8 mouse cellular contexts compared by ENCODE assay signal in the genomic region with DNA sequence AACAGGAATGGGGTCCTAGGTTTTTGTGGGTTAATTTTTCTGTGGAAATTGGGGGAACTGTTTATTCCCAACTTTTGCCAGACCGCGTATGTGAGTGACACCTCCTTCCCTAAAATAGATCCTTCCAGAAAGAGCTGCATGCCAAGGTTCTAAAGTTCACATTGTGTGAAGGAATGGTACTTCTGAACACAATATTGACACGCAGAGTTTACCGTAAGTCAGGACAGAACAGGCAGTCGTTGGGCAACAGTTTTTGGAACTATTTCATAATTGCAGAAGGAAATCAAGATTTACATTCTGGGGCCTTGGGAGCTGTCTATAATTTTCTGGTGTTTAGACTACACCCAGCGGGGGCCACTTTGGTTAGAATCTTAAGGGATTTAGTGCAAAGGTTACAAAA. TPM values are rescaled to one million over a fixed set of nuclear protein-coding genes. Genes with fewer than 3 reads are reported as not detected.
DNase-seq lines count a peak whose midpoint lies in the region; ATAC-seq lines count a peak whose summit lies in the region.

No protein-coding gene starts in this region.

- no peak for DNase-seq in neural tube, embryonic 11.5 days (ENCODE audit: low spot score)
- no peak for DNase-seq in neural tube, embryonic 10.5 days (ENCODE audit: extremely low spot score, low spot score)
- no peak for DNase-seq in yolk sac, embryonic 10.5 days (ENCODE audit: low spot score)
- no peak for DNase-seq in ovary, postnatal 14 days (ENCODE audit: low spot score)
- DNase-seq in left cerebral cortex, postnatal 14 days (ENCODE audit: low spot score in 2 of 2), result no peak

- no peak for ATAC-seq in neural tube, embryonic 11.5 days (ENCODE audit: insufficient read depth, low FRiP score, low TSS enrichment)
- ATAC-seq in forebrain, embryonic 15.5 days (replicated peaks), result no peak
- ATAC-seq in liver, embryonic 16.5 days (ENCODE audit: low read depth), result no peak
- ATAC-seq in stomach, embryonic 16.5 days (ENCODE audit: insufficient read depth, low FRiP score), result no peak

- intact Hi-C loops in left cerebral cortex, postnatal 14 days (cut with DNase I), result loop anchor here (2.0 to 5.0 kb wide), 2 partner anchors 45 to 69 kb away; partner anchors contain the start of gene Dnajc16

- no peaks in the 10 kb centered on the region for H3K27me3 ChIP-seq in neural tube, embryonic 11.5 days (ENCODE audit: control insufficient read depth, insufficient read depth, low read length)
- H3K27me3 ChIP-seq in forebrain, embryonic 15.5 days, result no peaks in the 10 kb centered on the region
- H3K27me3 ChIP-seq in liver, embryonic 16.5 days (ENCODE audit: control insufficient read depth, insufficient read depth, low read depth, low read length), result no peaks in the 10 kb centered on the region
- H3K27me3 ChIP-seq in stomach, embryonic 16.5 days (ENCODE audit: control insufficient read depth, insufficient read depth, low read length), result no peaks in the 10 kb centered on the region

- H3K9me3 ChIP-seq in neural tube, embryonic 11.5 days (ENCODE audit: control insufficient read depth, low read length), result no peaks in the 10 kb centered on the region
- H3K9me3 ChIP-seq in forebrain, embryonic 15.5 days, result no peaks in the 10 kb centered on the region
- H3K9me3 ChIP-seq in liver, embryonic 16.5 days (replicated peaks; ENCODE audit: control insufficient read depth, low read length), result no peaks in the 10 kb centered on the region
- H3K9me3 ChIP-seq in stomach, embryonic 16.5 days (replicated peaks; ENCODE audit: control insufficient read depth, low read length), result no peaks in the 10 kb centered on the region

- no peak overlapping the region for H3K9ac ChIP-seq in neural tube, embryonic 11.5 days (ENCODE audit: low read length)
- H3K9ac ChIP-seq in forebrain, embryonic 15.5 days (replicated peaks), result peak overlapping the region; percentile 95
- peak overlapping the region; percentile 97 for H3K9ac ChIP-seq in liver, embryonic 16.5 days (ENCODE audit: low read depth, low read length)
- peak overlapping the region; percentile 98 for H3K9ac ChIP-seq in stomach, embryonic 16.5 days (ENCODE audit: low read length)

- H3K36me3 ChIP-seq in neural tube, embryonic 11.5 days (ENCODE audit: control insufficient read depth, insufficient read depth, low read length), result no peaks in the 10 kb centered on the region
- H3K36me3 ChIP-seq in forebrain, embryonic 15.5 days, result peaks cover 5% of the 10 kb centered on the region; the same call in 1 of the 2 replicates
- peaks cover 11% of the 10 kb centered on the region for H3K36me3 ChIP-seq in liver, embryonic 16.5 days (ENCODE audit: control insufficient read depth, insufficient read depth)
- H3K36me3 ChIP-seq in stomach, embryonic 16.5 days (ENCODE audit: control insufficient read depth, insufficient read depth, low read length), result peaks cover 8% of the 10 kb centered on the region; the same call in 1 of the 2 replicates

- H3K4me2 ChIP-seq in neural tube, embryonic 11.5 days (ENCODE audit: low read depth), result peak overlapping the region; percentile 65
- peak overlapping the region; percentile 82 for H3K4me2 ChIP-seq in forebrain, embryonic 15.5 days (replicated peaks)
- peak overlapping the region; percentile 85 for H3K4me2 ChIP-seq in liver, embryonic 16.5 days (ENCODE audit: low read depth, low read length)
- peak overlapping the region; percentile 67 for H3K4me2 ChIP-seq in stomach, embryonic 16.5 days (ENCODE audit: low read depth, low read length)

- no peak overlapping the region for H3K27ac ChIP-seq in neural tube, embryonic 11.5 days (ENCODE audit: low read depth, low read length)
- H3K27ac ChIP-seq in forebrain, embryonic 15.5 days (replicated peaks), result no peak overlapping the region
- H3K27ac ChIP-seq in liver, embryonic 16.5 days (ENCODE audit: low read length), result peak overlapping the region; percentile 97
- peak overlapping the region; percentile 98 for H3K27ac ChIP-seq in stomach, embryonic 16.5 days (ENCODE audit: low read length)

- H3K4me3 ChIP-seq in neural tube, embryonic 11.5 days (ENCODE audit: low read depth, low read length), result peak overlapping the region; percentile 89; the same call in 1 of the 2 replicates
- H3K4me3 ChIP-seq in forebrain, embryonic 15.5 days, result peak overlapping the region; percentile 97
- H3K4me3 ChIP-seq in liver, embryonic 16.5 days (ENCODE audit: low read depth, low read length), result peak overlapping the region; percentile 96
- peak overlapping the region; percentile 90 for H3K4me3 ChIP-seq in stomach, embryonic 16.5 days (replicated peaks; ENCODE audit: low read length)

- peaks cover 13% of the 10 kb centered on the region for H3K4me1 ChIP-seq in neural tube, embryonic 11.5 days (ENCODE audit: control insufficient read depth, insufficient read depth, low read length)
- H3K4me1 ChIP-seq in forebrain, embryonic 15.5 days, result peaks cover 21% of the 10 kb centered on the region
- H3K4me1 ChIP-seq in liver, embryonic 16.5 days (ENCODE audit: control insufficient read depth, low read depth, low read length), result peaks cover 56% of the 10 kb centered on the region
- peaks cover 32% of the 10 kb centered on the region for H3K4me1 ChIP-seq in stomach, embryonic 16.5 days (ENCODE audit: control insufficient read depth, insufficient read depth, low read length)

- WGBS in neural tube, embryonic 11.5 days, result 83% methylated on average over 6 of the region's 6 CpGs
- WGBS in forebrain, embryonic 15.5 days, result 70% methylated on average over 6 of the region's 6 CpGs
- WGBS in liver, embryonic 16.5 days (ENCODE audit: insufficient replicate concordance), result 36% methylated on average over 6 of the region's 6 CpGs
- 30% methylated on average over 6 of the region's 6 CpGs for WGBS in stomach, embryonic 16.5 days

RNA-seq across cellular contexts. Expression of gene Ddi2, which starts 1.3 kb away (rescaled TPM):
- polyA plus RNA-seq in neural tube, embryonic 11.5 days (2014; fragmentation: Nextera tagmentation; extraction: Ambion mirVana), result 23.0 and 25.7 TPM in 2 replicates
- 14.6 and 15.3 TPM in 2 replicates for polyA plus RNA-seq in forebrain, embryonic 15.5 days (2015; fragmentation: Nextera tagmentation; extraction: Ambion mirVana)
- 13.9 and 14.5 TPM in 2 replicates for polyA plus RNA-seq in liver, embryonic 16.5 days (2015; fragmentation: Nextera tagmentation; extraction: Ambion mirVana)
- polyA plus RNA-seq in stomach, embryonic 16.5 days (2015; fragmentation: Nextera tagmentation; extraction: Ambion mirVana), result 18.8 and 19.7 TPM in 2 replicates
- total RNA-seq in left cerebral cortex, postnatal 14 days (2021), result 10 to 100 TPM; 32.5 to 33.6 TPM

RNA-seq across cellular contexts. Expression of gene Agmat, which starts 24.5 kb away (rescaled TPM):
- 0.18 TPM in 1 of 2 replicates, not detected in the other for polyA plus RNA-seq in neural tube, embryonic 11.5 days (2014; fragmentation: Nextera tagmentation; extraction: Ambion mirVana)
- polyA plus RNA-seq in forebrain, embryonic 15.5 days (2015; fragmentation: Nextera tagmentation; extraction: Ambion mirVana), result not detected in 2 replicates
- polyA plus RNA-seq in liver, embryonic 16.5 days (2015; fragmentation: Nextera tagmentation; extraction: Ambion mirVana), result 25.9 and 28.3 TPM in 2 replicates
- 5.8 and 8.0 TPM in 2 replicates for polyA plus RNA-seq in stomach, embryonic 16.5 days (2015; fragmentation: Nextera tagmentation; extraction: Ambion mirVana)
- under 1 TPM in 1 of 2 experiments, not detected in 1; 0.40 TPM for total RNA-seq in left cerebral cortex, postnatal 14 days (2021)

RNA-seq across cellular contexts. Expression of gene Rsc1a1, which starts 36.6 kb away (rescaled TPM):
- polyA plus RNA-seq in neural tube, embryonic 11.5 days (2014; fragmentation: Nextera tagmentation; extraction: Ambion mirVana), result not detected in 2 replicates
- polyA plus RNA-seq in forebrain, embryonic 15.5 days (2015; fragmentation: Nextera tagmentation; extraction: Ambion mirVana), result not detected in 2 replicates
- not detected in 2 replicates for polyA plus RNA-seq in liver, embryonic 16.5 days (2015; fragmentation: Nextera tagmentation; extraction: Ambion mirVana)
- not detected in 2 replicates for polyA plus RNA-seq in stomach, embryonic 16.5 days (2015; fragmentation: Nextera tagmentation; extraction: Ambion mirVana)
- not detected for total RNA-seq in left cerebral cortex, postnatal 14 days (2021)

RNA-seq across cellular contexts. Expression of gene Plekhm2, which starts 57.3 kb away (rescaled TPM):
- 3.4 and 3.6 TPM in 2 replicates for polyA plus RNA-seq in neural tube, embryonic 11.5 days (2014; fragmentation: Nextera tagmentation; extraction: Ambion mirVana)
- polyA plus RNA-seq in forebrain, embryonic 15.5 days (2015; fragmentation: Nextera tagmentation; extraction: Ambion mirVana), result 7.6 TPM in 2 replicates
- 1.0 and 1.5 TPM in 2 replicates for polyA plus RNA-seq in liver, embryonic 16.5 days (2015; fragmentation: Nextera tagmentation; extraction: Ambion mirVana)
- polyA plus RNA-seq in stomach, embryonic 16.5 days (2015; fragmentation: Nextera tagmentation; extraction: Ambion mirVana), result 4.4 and 6.3 TPM in 2 replicates
- total RNA-seq in left cerebral cortex, postnatal 14 days (2021), result 10 to 100 TPM; 57.6 to 57.9 TPM

Comparison
In these comparisons a context has a peak if more than half of its experiments do, and no peak if none do; other contexts are left out.
1. H3K27ac ChIP-seq: peak in liver, embryonic 16.5 days (single experiment) and stomach, embryonic 16.5 days (single experiment); none in neural tube, embryonic 11.5 days (single experiment) and forebrain, embryonic 15.5 days (single experiment).
2. Peak in every context shown above with its lines, with median percentiles within 50 percentile points of each other: H3K4me2 ChIP-seq and H3K4me3 ChIP-seq.